Mouse (Mus musculus): ENCODE measurements around the gene Tmem262. TPM values are rescaled to one million over a fixed set of nuclear protein-coding genes. Genes with fewer than 3 reads are reported as not detected.

The Tmem262 gene
- polyA plus RNA-seq, 1 experiment from 2014 or later = not detected

DNA sequence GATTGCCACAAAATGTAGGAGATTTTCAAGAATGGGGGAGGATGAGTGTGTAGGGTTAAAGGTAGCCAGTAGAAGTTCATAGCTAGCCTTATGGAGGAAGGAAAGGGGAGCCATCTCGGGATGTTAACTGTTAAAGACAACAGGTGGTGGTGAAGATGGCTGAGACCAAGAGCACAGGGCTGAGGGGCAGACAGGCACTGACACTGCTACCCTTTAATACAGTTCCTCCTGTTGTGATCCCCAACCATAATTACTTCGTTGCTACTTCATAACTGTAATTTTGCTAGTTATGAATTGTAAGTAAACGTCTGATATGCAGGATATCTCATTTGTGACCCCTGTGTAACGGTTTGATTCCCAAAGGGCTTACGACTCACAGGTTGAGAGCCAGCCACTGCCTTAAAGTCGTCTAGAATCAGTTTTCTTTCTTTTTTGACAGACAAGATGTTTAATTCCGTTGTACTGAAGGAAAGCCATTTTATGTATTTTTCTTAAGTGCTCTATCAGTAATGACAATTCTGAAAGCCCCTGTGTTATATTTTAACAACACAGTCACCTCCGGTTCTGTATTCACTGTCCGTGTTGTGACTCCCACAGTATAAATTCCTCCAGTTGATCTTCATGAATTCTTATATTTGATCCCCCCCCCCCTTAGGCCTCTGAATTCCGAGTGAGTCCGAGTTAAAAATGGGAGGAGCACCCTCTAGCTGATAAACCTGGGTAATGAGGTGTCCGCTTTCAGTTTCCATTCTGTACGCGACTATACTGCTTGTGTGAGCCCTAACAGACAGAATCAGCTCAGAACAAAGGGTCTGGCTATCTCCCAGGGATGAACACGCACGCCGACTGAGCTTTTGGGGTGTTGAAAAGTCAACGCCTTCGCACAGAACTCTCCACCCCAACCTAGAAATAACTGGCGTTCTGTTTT lies 34.2 kb upstream of the Tmem262 start:
- Histone ChIP-seq H3K27me3 (replicated peaks; ENCODE audit: control insufficient read depth, insufficient read depth, low read length) (no peaks in the 10 kb centered on the region), H3K4me2 (peak overlapping the region; percentile 85), H3K4me3 (ENCODE audit: low read depth, low read length) (peak overlapping the region; percentile 88), H3K36me3 (ENCODE audit: control insufficient read depth, insufficient read depth, low read length) (peaks cover 18% of the 10 kb centered on the region), H3K9ac (ENCODE audit: low read depth, low read length) (peak overlapping the region; percentile 96), H3K27ac (ENCODE audit: low read depth, low read length) (peak overlapping the region; percentile 99), H3K4me1 (replicated peaks; ENCODE audit: control insufficient read depth, insufficient read depth, low read length) (peaks cover 14% of the 10 kb centered on the region; the same call in 1 of the 2 replicates), H3K9me3 (ENCODE audit: control insufficient read depth, low read length) (no peaks in the 10 kb centered on the region)
- ATAC-seq (replicated peaks; ENCODE audit: low FRiP score) = peak; percentile 54
- WGBS = 17% methylated on average over 20 of the region's 20 CpGs
- DNase-seq (ENCODE audit: low spot score) = no peak

DNA sequence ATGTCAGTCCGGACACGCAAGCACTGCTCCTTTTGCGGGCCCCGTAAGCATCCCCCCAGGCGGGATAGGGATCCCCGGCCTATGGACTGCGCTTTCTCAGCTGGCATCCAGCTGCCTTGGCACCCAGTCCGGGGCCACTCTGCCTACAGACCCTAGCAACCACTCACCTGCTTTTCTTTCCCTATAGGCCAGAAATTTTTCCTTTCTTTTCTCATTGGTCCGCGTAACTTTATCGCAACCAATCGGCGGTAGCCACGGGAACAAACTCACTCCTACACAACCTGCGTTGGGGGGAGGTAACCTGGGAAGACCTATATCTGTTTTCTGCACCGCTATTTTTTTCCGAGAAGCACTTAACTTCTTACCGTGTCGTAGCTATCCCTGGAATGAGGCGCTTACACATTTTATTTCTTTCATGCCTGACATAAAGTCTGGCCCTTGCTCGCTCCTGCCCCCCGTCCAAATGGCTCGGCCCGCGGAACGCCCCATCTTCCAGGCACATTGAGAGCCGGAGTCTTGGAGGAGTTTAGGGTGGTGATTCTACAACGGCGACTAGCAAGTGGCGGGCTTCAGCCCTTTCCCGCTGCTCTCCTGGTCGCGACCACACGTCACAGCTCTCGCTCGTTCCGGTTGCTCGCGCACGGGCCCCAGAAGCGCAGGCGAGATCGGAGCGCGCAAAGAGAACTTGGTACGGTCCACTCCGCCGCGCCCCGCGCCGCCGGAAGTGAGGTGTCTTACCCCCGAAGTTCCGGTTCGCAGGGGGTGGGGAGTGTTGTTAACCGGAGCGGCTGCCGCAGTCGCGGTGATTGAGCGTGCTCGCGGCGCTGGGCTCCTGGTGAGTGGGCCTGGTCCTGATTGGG lies 33.3 kb upstream of the Tmem262 start, which contains the start of gene Syvn1:
Gene Syvn1 (plus strand): TSS at position 283 of the 860 bp plus-strand sequence.
- Histone ChIP-seq H3K4me3 (ENCODE audit: low read depth, low read length) (peak within 1 kb of the TSS; percentile 88), H3K27ac (ENCODE audit: low read depth, low read length) (peak within 1 kb of the TSS; percentile 99), H3K27me3 (replicated peaks; ENCODE audit: control insufficient read depth, insufficient read depth, low read length) (no peaks in the 10 kb centered on the region), H3K9me3 (ENCODE audit: control insufficient read depth, low read length) (no peaks in the 10 kb centered on the region), H3K4me1 (replicated peaks; ENCODE audit: control insufficient read depth, insufficient read depth, low read length) (peaks cover 14% of the 10 kb centered on the region; the same call in 1 of the 2 replicates), H3K4me2 (peak within 1 kb of the TSS; percentile 85), H3K36me3 (ENCODE audit: control insufficient read depth, insufficient read depth, low read length) (peaks cover 27% of the 10 kb centered on the region), H3K9ac (ENCODE audit: low read depth, low read length) (peak within 1 kb of the TSS; percentile 96)
- ATAC-seq (replicated peaks; ENCODE audit: low FRiP score) = peak; percentile 87
- DNase-seq (ENCODE audit: low spot score) = peak; percentile 93
- under 1% methylated on average over 65 of the region's 65 CpGs for WGBS

DNA sequence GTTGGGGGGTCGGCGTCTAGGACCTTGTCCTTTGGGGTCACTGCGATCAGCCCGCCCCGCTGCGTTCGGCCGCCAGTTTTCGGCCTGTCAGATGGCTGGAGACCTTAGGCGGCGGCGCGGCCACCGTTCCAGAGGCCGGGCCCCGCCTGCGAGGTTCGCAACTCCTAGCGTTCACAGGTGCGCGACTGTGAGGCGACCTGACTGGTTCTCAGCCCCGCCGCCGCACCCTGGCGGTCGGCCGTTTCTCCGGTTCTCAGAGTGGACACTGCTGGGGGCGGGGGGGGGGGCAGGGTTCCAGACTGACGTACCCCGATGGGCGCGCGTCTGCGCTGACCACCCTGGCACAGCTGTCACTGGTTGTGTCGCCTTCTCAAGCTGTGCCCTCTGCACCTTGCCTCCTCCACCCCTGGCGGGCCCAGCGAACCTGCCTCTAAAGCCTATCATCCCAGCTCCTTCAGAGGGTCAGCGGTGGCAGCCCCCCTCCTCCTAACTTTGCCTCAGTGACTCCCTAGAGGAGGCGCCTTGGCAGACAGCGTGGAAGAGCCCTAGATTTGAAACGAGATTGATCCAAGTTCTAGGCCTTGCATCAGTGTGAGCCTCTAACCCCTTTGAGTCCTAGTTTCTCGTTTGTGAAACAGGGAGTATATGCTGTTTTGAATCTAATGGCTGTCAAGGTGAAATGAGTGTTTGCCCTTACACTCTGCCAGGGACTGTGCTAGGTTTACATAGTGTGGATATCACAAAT lies 32.5 kb upstream of the Tmem262 start:
- Histone ChIP-seq H3K4me3 (ENCODE audit: low read depth, low read length) (peak overlapping the region; percentile 88), H3K27ac (ENCODE audit: low read depth, low read length) (peak overlapping the region; percentile 99), H3K9ac (ENCODE audit: low read depth, low read length) (peak overlapping the region; percentile 96), H3K4me1 (replicated peaks; ENCODE audit: control insufficient read depth, insufficient read depth, low read length) (peaks cover 14% of the 10 kb centered on the region; the same call in 1 of the 2 replicates), H3K4me2 (peak overlapping the region; percentile 85), H3K9me3 (ENCODE audit: control insufficient read depth, low read length) (no peaks in the 10 kb centered on the region), H3K27me3 (replicated peaks; ENCODE audit: control insufficient read depth, insufficient read depth, low read length) (no peaks in the 10 kb centered on the region), H3K36me3 (ENCODE audit: control insufficient read depth, insufficient read depth, low read length) (peaks cover 33% of the 10 kb centered on the region)
- 1% methylated on average over 44 of the region's 44 CpGs for WGBS
- DNase-seq (ENCODE audit: low spot score) (no peak), ATAC-seq (replicated peaks; ENCODE audit: low FRiP score) (peak; percentile 8; the same call in 1 of the 2 replicates)

- ATAC-seq (replicated peaks; ENCODE audit: low FRiP score) (no peak), DNase-seq (ENCODE audit: low spot score) (no peak)
- Histone ChIP-seq H3K9ac (ENCODE audit: low read depth, low read length) (peak overlapping the region; percentile 96), H3K4me1 (replicated peaks; ENCODE audit: control insufficient read depth, insufficient read depth, low read length) (peaks cover 14% of the 10 kb centered on the region; the same call in 1 of the 2 replicates), H3K4me3 (ENCODE audit: low read depth, low read length) (peak overlapping the region; percentile 88), H3K36me3 (ENCODE audit: control insufficient read depth, insufficient read depth, low read length) (peaks cover 38% of the 10 kb centered on the region), H3K27me3 (replicated peaks; ENCODE audit: control insufficient read depth, insufficient read depth, low read length) (no peaks in the 10 kb centered on the region), H3K27ac (ENCODE audit: low read depth, low read length) (peak overlapping the region; percentile 42; the same call in 1 of the 2 replicates), H3K9me3 (ENCODE audit: control insufficient read depth, low read length) (no peaks in the 10 kb centered on the region), H3K4me2 (peak overlapping the region; percentile 85)
- WGBS = 72% methylated on average over 8 of the region's 8 CpGs
Measured at GRCm38 (mm10) chr19:6047899-6048166, 32.0 kb upstream of the Tmem262 start.

GRCm38 (mm10) chr19:6048681-6049410 lies 31.0 kb upstream of the Tmem262 start:
- no peaks in the 10 kb centered on the region for H3K27me3 ChIP-seq (replicated peaks; ENCODE audit: control insufficient read depth, insufficient read depth, low read length)
- H3K4me1 ChIP-seq (replicated peaks; ENCODE audit: control insufficient read depth, insufficient read depth, low read length) = peaks cover 14% of the 10 kb centered on the region; the same call in 1 of the 2 replicates
- peaks cover 48% of the 10 kb centered on the region for H3K36me3 ChIP-seq (ENCODE audit: control insufficient read depth, insufficient read depth, low read length)
- no peak overlapping the region for H3K9ac ChIP-seq (ENCODE audit: low read depth, low read length)
- WGBS = 71% methylated on average over 11 of the region's 11 CpGs
- ATAC-seq (replicated peaks; ENCODE audit: low FRiP score) (peak; percentile 17; the same call in 1 of the 2 replicates), DNase-seq (ENCODE audit: low spot score) (no peak)
- H3K4me2 ChIP-seq = peak overlapping the region; percentile 85
- peak overlapping the region; percentile 10; the same call in 1 of the 2 replicates for H3K27ac ChIP-seq (ENCODE audit: low read depth, low read length)
- peak overlapping the region; percentile 14; the same call in 1 of the 2 replicates for H3K4me3 ChIP-seq (ENCODE audit: low read depth, low read length)
- no peaks in the 10 kb centered on the region for H3K9me3 ChIP-seq (ENCODE audit: control insufficient read depth, low read length)

DNA sequence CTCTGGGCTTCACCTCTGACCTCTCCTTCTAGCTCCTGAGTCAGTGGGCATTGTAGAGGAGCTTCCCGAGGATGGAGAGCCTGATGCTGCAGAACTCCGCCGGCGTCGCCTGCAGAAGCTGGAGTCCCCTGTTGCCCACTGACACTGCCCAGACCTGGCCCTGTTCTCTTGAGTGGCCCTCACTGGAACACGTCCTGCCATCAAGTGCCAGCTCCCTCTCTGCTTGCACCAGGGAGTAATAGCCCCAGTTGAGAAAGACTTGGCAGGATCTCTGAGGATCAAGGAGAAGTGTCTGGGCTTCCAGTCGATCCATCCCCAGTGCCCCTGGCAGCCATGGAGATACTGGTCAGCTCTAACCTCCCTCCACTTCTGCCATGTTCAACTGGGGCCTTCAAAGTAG lies 27.3 kb upstream of the Tmem262 start:
- Histone ChIP-seq H3K9me3 (ENCODE audit: control insufficient read depth, low read length) (no peaks in the 10 kb centered on the region), H3K36me3 (ENCODE audit: control insufficient read depth, insufficient read depth, low read length) (peaks cover 65% of the 10 kb centered on the region), H3K27ac (ENCODE audit: low read depth, low read length) (no peak overlapping the region), H3K9ac (ENCODE audit: low read depth, low read length) (no peak overlapping the region), H3K27me3 (replicated peaks; ENCODE audit: control insufficient read depth, insufficient read depth, low read length) (no peaks in the 10 kb centered on the region), H3K4me1 (replicated peaks; ENCODE audit: control insufficient read depth, insufficient read depth, low read length) (peaks cover 19% of the 10 kb centered on the region), H3K4me3 (ENCODE audit: low read depth, low read length) (no peak overlapping the region), H3K4me2 (no peak overlapping the region)
- DNase-seq (ENCODE audit: low spot score) (no peak), ATAC-seq (replicated peaks; ENCODE audit: low FRiP score) (no peak)
- 87% methylated on average over 7 of the region's 7 CpGs for WGBS

GRCm38 (mm10) chr19:6054296-6054695 lies 25.5 kb upstream of the Tmem262 start:
- H3K4me1 ChIP-seq (replicated peaks; ENCODE audit: control insufficient read depth, insufficient read depth, low read length) = peaks cover 13% of the 10 kb centered on the region; the same call in 1 of the 2 replicates
- H3K4me2 ChIP-seq = no peak overlapping the region
- no peak for DNase-seq (ENCODE audit: low spot score)
- H3K9me3 ChIP-seq (ENCODE audit: control insufficient read depth, low read length) = no peaks in the 10 kb centered on the region
- WGBS = 86% methylated on average over 5 of the region's 5 CpGs
- H3K9ac ChIP-seq (ENCODE audit: low read depth, low read length) = 0 out of 2 replicates have a peak overlapping the region, but pooled peaks have one; percentile 13
- ATAC-seq (replicated peaks; ENCODE audit: low FRiP score) = no peak
- no peak overlapping the region for H3K27ac ChIP-seq (ENCODE audit: low read depth, low read length)
- H3K27me3 ChIP-seq (replicated peaks; ENCODE audit: control insufficient read depth, insufficient read depth, low read length) = no peaks in the 10 kb centered on the region
- H3K36me3 ChIP-seq (ENCODE audit: control insufficient read depth, insufficient read depth, low read length) = peaks cover 64% of the 10 kb centered on the region
- H3K4me3 ChIP-seq (ENCODE audit: low read depth, low read length) = no peak overlapping the region
